Mouse (Mus musculus): ENCODE data around the gene Acss2. TPM values are rescaled to one million over a fixed set of nuclear protein-coding genes. Genes with fewer than 3 reads are reported as not detected.

The Acss2 gene
- 12.5 and 13.0 TPM in 2 replicates for polyA plus RNA-seq (2015; fragmentation: Nextera tagmentation; extraction: Ambion mirVana)

- WGBS = 3% methylated on average over 69 of the region's 70 CpGs
- H3K27ac ChIP-seq = peak within 1 kb of the TSS; percentile 79
These were observed at the start of gene Acss2, which contains the start of gene Ggt7 for GRCm38 (mm10) chr2:155517455-155518423. Gene Acss2 (plus strand): TSS chr2:155517948. Gene Ggt7 (minus strand): TSS chr2:155518237.

GRCm38 (mm10) chr2:155472671-155473569, 44.8 kb upstream of the Acss2 start:
- H3K27ac ChIP-seq = peak overlapping the region; percentile 88

More at GRCm38 (mm10) chr2:155517455-155518423, at the start of gene Acss2, which contains the start of gene Ggt7:
- peaks cover 22% of the 10 kb centered on the region for H3K4me1 ChIP-seq
- H3K9me3 ChIP-seq (replicated peaks) = no peaks in the 10 kb centered on the region
- H3K4me3 ChIP-seq (replicated peaks) = peak within 1 kb of the TSS; percentile 94
- H3K9ac ChIP-seq = peak within 1 kb of the TSS; percentile 61
- H3K4me2 ChIP-seq = peak within 1 kb of the TSS; percentile 93
- ATAC-seq (replicated peaks; ENCODE audit: low FRiP score) = peak; percentile 99
- H3K36me3 ChIP-seq = no peaks in the 10 kb centered on the region
- peaks cover 21% of the 10 kb centered on the region for H3K27me3 ChIP-seq

GRCm38 (mm10) chr2:155473570-155474088, 44.1 kb upstream of the Acss2 start, which contains the start of gene Ncoa6:
Gene Ncoa6 (minus strand): TSS chr2:155473894.
- peak within 1 kb of the TSS; percentile 95 for H3K4me3 ChIP-seq (replicated peaks)
- 2% methylated on average over 48 of the region's 72 CpGs for WGBS
- ATAC-seq (replicated peaks; ENCODE audit: low FRiP score) = peak; percentile 88

More at GRCm38 (mm10) chr2:155472671-155473569, 44.8 kb upstream of the Acss2 start:
- H3K4me3 ChIP-seq (replicated peaks) = peak overlapping the region; percentile 95
- H3K4me1 ChIP-seq = peaks cover 18% of the 10 kb centered on the region
- WGBS = under 1% methylated on average over 61 of the region's 71 CpGs
- no peaks in the 10 kb centered on the region for H3K36me3 ChIP-seq
- peak; percentile 74 for ATAC-seq (replicated peaks; ENCODE audit: low FRiP score)
- H3K9ac ChIP-seq = peak overlapping the region; percentile 94
- no peaks in the 10 kb centered on the region for H3K27me3 ChIP-seq
- H3K4me2 ChIP-seq = peak overlapping the region; percentile 76
- H3K9me3 ChIP-seq (replicated peaks) = no peaks in the 10 kb centered on the region

GRCm38 (mm10) chr2:155482021-155482420, 35.7 kb upstream of the Acss2 start:
- H3K9ac ChIP-seq = no peak overlapping the region
- H3K9me3 ChIP-seq (replicated peaks) = 0 out of 2 replicates have a peak, but pooled peaks cover 7% of the 10 kb centered on the region
- H3K4me2 ChIP-seq = no peak overlapping the region
- no peaks in the 10 kb centered on the region for H3K36me3 ChIP-seq
- no peaks in the 10 kb centered on the region for H3K4me1 ChIP-seq
- H3K27ac ChIP-seq = no peak overlapping the region
- no peak for ATAC-seq (replicated peaks; ENCODE audit: low FRiP score)
- no peak overlapping the region for H3K4me3 ChIP-seq (replicated peaks)
- no peaks in the 10 kb centered on the region for H3K27me3 ChIP-seq
- WGBS = 46% methylated on average over 3 of the region's 3 CpGs

More at GRCm38 (mm10) chr2:155473570-155474088, 44.1 kb upstream of the Acss2 start, which contains the start of gene Ncoa6:
- H3K27me3 ChIP-seq = no peaks in the 10 kb centered on the region
- peak within 1 kb of the TSS; percentile 94 for H3K9ac ChIP-seq
- H3K9me3 ChIP-seq (replicated peaks) = no peaks in the 10 kb centered on the region
- peak within 1 kb of the TSS; percentile 88 for H3K27ac ChIP-seq
- H3K4me2 ChIP-seq = peak within 1 kb of the TSS; percentile 76
- H3K36me3 ChIP-seq = no peaks in the 10 kb centered on the region
- peaks cover 18% of the 10 kb centered on the region for H3K4me1 ChIP-seq

- WGBS = 91% methylated on average over 6 of the region's 6 CpGs
- H3K27me3 ChIP-seq = no peaks in the 10 kb centered on the region
- H3K4me3 ChIP-seq (replicated peaks) = no peak overlapping the region
- no peaks in the 10 kb centered on the region for H3K36me3 ChIP-seq
- no peak overlapping the region for H3K27ac ChIP-seq
- H3K4me2 ChIP-seq = no peak overlapping the region
- no peaks in the 10 kb centered on the region for H3K9me3 ChIP-seq (replicated peaks)
- no peaks in the 10 kb centered on the region for H3K4me1 ChIP-seq
- no peak for ATAC-seq (replicated peaks; ENCODE audit: low FRiP score)
- no peak overlapping the region for H3K9ac ChIP-seq
These were observed 26.8 kb upstream of the Acss2 start for GRCm38 (mm10) chr2:155490998-155491397.

- Histone ChIP-seq H3K4me2 (no peak overlapping the region), H3K9ac (no peak overlapping the region), H3K36me3 (no peaks in the 10 kb centered on the region), H3K27ac (no peak overlapping the region), H3K9me3 (replicated peaks) (no peaks in the 10 kb centered on the region), H3K4me1 (no peaks in the 10 kb centered on the region), H3K4me3 (replicated peaks) (no peak overlapping the region), H3K27me3 (no peaks in the 10 kb centered on the region)
- ATAC-seq (replicated peaks; ENCODE audit: low FRiP score) = no peak
- WGBS = 76% methylated on average over 7 of the region's 7 CpGs
These were observed 15.2 kb upstream of the Acss2 start for GRCm38 (mm10) chr2:155502596-155502995.

GRCm38 (mm10) chr2:155504440-155505355, 13.1 kb upstream of the Acss2 start:
- Histone ChIP-seq H3K27me3 (no peaks in the 10 kb centered on the region), H3K27ac (no peak overlapping the region), H3K9ac (no peak overlapping the region), H3K4me2 (no peak overlapping the region), H3K36me3 (no peaks in the 10 kb centered on the region), H3K4me1 (no peaks in the 10 kb centered on the region), H3K4me3 (replicated peaks) (no peak overlapping the region), H3K9me3 (replicated peaks) (no peaks in the 10 kb centered on the region)
- ATAC-seq (replicated peaks; ENCODE audit: low FRiP score) = no peak
- WGBS = 59% methylated on average over 13 of the region's 13 CpGs

- Histone ChIP-seq H3K27me3 (no peaks in the 10 kb centered on the region), H3K4me2 (no peak overlapping the region), H3K9ac (no peak overlapping the region), H3K36me3 (no peaks in the 10 kb centered on the region), H3K27ac (no peak overlapping the region), H3K4me1 (no peaks in the 10 kb centered on the region), H3K4me3 (replicated peaks) (no peak overlapping the region), H3K9me3 (replicated peaks) (no peaks in the 10 kb centered on the region)
- no peak for ATAC-seq (replicated peaks; ENCODE audit: low FRiP score)
- WGBS = 85% methylated on average over 9 of the region's 9 CpGs
These were observed 11.9 kb upstream of the Acss2 start for GRCm38 (mm10) chr2:155505811-155506210.

- no peaks in the 10 kb centered on the region for H3K36me3 ChIP-seq
- H3K27ac ChIP-seq = no peak overlapping the region
- no peak overlapping the region for H3K4me2 ChIP-seq
- ATAC-seq (replicated peaks; ENCODE audit: low FRiP score) = no peak
- H3K9ac ChIP-seq = no peak overlapping the region
- H3K27me3 ChIP-seq = no peaks in the 10 kb centered on the region
- 76% methylated on average over 10 of the region's 10 CpGs for WGBS
- H3K4me1 ChIP-seq = no peaks in the 10 kb centered on the region
- no peaks in the 10 kb centered on the region for H3K9me3 ChIP-seq (replicated peaks)
- no peak overlapping the region for H3K4me3 ChIP-seq (replicated peaks)
These were observed 9.9 kb upstream of the Acss2 start for GRCm38 (mm10) chr2:155507721-155508470.

- no peaks in the 10 kb centered on the region for H3K36me3 ChIP-seq
- no peak overlapping the region for H3K4me3 ChIP-seq (replicated peaks)
- H3K4me1 ChIP-seq = peaks cover 14% of the 10 kb centered on the region
- H3K27me3 ChIP-seq = peaks cover 21% of the 10 kb centered on the region
- H3K27ac ChIP-seq = no peak overlapping the region
- no peaks in the 10 kb centered on the region for H3K9me3 ChIP-seq (replicated peaks)
- no peak for ATAC-seq (replicated peaks; ENCODE audit: low FRiP score)
- H3K9ac ChIP-seq = no peak overlapping the region
- no peak overlapping the region for H3K4me2 ChIP-seq
- WGBS = 64% methylated on average over 4 of the region's 4 CpGs
These were observed 5.3 kb upstream of the Acss2 start for GRCm38 (mm10) chr2:155512479-155512878.

All from kidney, embryonic 15.5 days (tissue).